Mouse (Mus musculus) NIH3T3 (cell line): ENCODE measurements around the gene Ccnf.

ENCODE experiments used
- DNase-seq: peaks from one replicate; pipeline ENCODE4 v3.0.0-alpha.2; 2012; ENCODE audit warnings: low read depth

Ccnf gene

DNA sequence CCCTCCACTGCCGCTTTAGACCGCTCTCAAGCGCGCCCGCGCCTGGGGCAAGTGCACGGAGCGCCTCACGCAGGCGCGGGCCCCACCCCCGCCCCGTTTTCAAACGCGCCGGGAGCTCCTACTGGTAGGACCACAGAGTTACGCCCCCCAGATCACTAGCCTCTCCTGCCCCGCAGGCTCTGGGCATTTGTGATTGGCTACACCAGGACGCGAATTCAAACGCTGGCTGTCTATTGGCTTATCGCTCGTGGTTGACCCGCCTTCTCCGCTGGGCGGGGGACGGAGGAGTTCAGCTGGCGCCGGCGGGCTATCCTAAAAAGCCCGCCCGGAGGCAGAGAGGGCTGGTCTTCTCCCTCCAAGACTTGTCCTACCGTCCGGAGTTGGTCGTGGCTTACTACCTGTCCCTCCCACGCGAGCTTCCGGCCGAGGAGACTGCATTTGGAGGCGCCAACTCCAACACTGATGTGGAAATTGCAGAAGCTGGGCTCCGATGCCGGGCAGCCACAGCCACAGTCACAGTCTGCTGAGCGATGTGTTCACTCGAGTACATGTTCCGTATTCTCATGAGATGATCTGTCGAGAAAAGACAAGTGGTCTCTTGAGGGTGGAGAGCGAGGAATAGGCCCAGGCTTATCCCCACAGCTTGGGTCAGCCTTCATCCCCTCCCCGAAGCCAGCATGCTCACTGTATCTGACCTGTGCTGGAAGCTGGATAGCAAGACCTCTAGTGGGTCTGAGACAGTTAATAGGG lies at the start of gene Ccnf:
Gene Ccnf (minus strand): TSS at position 165 of the 750 bp plus-strand sequence.
- DNase-seq, result peak; percentile 98

GRCm38 (mm10) chr17:24300651-24301050 lies 49.4 kb upstream of the Ccnf start:
- DNase-seq, result no peak

- DNase-seq, result no peak
These were observed 38.1 kb upstream of the Ccnf start for GRCm38 (mm10) chr17:24289338-24289737.

GRCm38 (mm10) chr17:24288477-24288876 lies 37.2 kb upstream of the Ccnf start:
- no peak for DNase-seq

DNA sequence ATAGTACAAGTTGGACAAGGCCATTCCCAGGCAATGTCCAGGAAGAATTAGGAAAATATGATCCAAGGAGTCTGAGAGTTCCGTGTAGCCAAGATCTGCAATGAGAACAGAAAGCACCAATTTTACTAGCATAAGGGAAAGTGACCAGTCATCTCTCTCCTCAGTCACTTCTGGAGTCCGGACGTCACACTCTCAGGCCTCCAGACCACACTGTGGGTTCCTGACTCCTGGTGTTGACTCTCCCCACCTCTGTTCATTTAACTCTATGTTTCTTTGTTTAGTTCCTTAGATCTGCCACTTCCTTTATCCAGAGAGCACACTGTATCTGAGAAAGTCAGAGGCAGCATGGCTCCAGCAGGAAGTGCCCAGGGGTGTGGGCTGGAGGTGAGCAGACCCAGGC lies 34.4 kb upstream of the Ccnf start:
- no peak for DNase-seq

DNA sequence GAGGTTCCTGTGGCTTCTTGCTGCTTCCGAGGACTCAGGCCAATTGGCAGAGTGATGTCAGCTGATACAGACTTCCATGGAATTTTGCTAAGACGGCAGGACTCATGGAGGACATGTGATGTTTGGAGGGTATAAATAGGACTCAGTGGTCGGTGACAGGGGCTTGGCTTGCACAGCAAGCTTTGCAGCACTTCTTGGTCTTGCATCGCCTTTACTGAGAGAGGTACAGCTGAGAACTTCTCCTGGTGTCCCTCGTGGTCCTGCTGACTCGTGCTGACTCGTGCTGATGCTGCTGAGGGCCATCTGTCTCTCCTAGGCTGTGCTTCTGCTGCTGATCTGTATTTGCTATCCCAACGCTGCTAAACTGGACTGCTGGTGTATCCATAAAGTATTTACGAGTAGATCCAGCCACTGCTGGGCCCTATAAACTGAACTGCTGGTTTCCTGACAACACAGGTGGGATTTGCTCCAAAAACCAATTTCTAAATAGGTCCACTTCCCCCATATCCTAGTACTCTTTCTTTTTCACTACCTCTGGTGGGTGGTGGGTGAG lies 32.1 kb upstream of the Ccnf start:
- DNase-seq, result no peak

- DNase-seq, result peak; percentile 32
These were observed 31.4 kb upstream of the Ccnf start for GRCm38 (mm10) chr17:24282637-24283036.

- DNase-seq, result no peak
These were observed 28.6 kb upstream of the Ccnf start for GRCm38 (mm10) chr17:24279907-24280306.

- no peak for DNase-seq
These were observed 15.8 kb upstream of the Ccnf start for GRCm38 (mm10) chr17:24267133-24267532.

DNA sequence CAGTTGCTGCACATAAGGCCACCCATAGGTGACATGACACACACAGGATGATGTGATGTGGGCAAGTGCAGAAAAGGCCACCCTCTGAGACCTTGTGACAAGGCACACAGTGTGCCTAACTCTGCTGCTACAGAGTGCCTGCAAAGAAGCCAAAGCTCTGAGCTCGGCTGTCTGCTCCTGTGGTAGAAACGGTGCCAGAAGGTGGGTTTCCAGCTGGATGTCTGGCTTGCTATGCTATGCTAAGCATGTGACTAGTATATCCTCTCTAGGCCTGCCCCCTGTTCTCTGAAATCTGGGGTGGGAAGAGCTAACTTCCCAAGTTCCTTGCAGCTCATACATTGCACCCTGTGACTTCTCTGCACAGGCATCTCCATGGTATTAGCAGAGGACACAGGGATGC lies 13.5 kb upstream of the Ccnf start:
- DNase-seq, result no peak

DNA sequence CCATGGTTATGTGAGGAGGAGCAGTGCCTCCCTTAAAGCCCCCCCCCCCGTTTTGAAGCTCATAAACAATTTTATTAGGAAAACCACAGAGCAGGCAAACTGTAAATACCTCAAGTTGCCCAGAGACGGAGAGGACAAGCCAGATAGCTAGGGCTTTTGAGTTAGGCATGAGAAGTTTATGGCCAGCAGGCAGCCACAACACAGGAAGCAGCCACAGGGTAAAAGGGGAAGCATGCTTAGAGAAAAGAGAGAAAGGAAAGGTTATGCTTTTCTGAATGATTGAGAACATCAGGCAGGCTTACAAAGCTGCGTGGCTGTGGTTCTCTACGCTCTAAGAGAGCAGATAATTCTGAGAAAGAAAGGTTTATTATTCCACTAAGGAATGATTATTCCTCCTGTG lies 9.2 kb upstream of the Ccnf start:
- no peak for DNase-seq

- no peak for DNase-seq
These were observed 8.4 kb upstream of the Ccnf start for GRCm38 (mm10) chr17:24259702-24260101.

DNA sequence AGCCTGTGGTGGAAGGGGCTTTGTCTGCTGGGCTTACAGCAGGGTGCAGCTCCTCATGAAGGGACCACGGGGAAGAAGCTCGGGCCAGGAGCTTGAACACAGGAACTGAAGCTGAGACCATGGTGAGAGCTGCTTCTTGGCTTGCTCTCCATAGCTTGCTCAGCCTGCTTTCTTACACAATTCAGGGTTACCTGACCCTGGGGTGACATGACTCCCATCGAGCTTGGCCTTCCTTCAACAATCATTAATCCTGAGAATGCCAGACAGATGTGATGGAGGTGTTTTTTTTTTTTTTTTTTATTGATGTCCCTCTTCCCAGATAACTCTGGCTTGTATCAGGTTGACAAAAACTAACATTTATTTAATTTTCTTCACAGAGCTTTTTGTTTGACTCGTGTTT lies 7.7 kb upstream of the Ccnf start:
- peak; percentile 48 for DNase-seq

- DNase-seq, result no peak
These were observed 1.0 kb upstream of the Ccnf start for GRCm38 (mm10) chr17:24252329-24252728.

- no peak for DNase-seq
These were observed 330 bp downstream of the Ccnf start for GRCm38 (mm10) chr17:24250988-24251319.

DNA sequence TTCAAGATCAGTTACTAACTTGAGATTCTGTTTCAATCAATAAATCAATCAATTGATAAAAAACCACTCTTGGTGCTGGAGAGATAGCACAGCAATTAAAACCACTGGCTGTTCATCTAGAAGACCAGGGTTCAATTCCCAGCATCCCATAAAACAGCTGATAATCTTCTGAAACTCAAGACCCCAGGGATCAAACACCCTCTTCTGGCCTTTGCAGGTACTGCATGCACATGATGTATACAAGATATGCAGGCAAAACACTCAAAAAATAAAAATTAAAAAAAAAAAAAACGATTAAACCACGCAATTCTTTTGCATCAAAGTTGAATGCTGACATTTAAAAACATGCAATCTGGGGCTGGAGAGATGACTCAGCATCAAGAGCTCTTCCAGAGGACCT lies 2.6 kb downstream of the Ccnf start:
- peak; percentile 53 for DNase-seq

DNA sequence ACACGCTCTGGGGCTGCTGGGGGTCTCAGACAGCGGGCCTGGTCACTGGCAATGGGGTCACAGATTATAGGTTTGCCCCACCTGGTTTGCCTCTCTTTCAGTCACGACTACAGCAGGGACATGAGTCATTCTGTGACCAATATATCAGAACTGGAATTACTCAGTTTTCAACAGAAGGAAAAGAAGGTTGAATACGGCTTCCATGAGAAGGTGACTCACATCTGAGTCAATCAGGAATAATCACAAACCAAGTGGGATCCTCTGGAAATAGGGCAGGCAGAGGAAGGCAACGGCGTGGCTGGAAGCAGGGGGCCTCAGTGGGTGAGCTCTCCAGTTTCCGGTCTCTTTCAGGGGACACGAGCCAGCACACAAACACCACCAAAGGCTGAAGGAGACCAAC lies 7.2 kb downstream of the Ccnf start:
- DNase-seq, result peak; percentile 84

GRCm38 (mm10) chr17:24243311-24243969 lies 7.8 kb downstream of the Ccnf start:
- DNase-seq, result peak; percentile 54

- DNase-seq, result no peak
These were observed 14.4 kb downstream of the Ccnf start for GRCm38 (mm10) chr17:24236921-24237320.

GRCm38 (mm10) chr17:24236479-24236878 lies 14.8 kb downstream of the Ccnf start:
- DNase-seq, result no peak

DNA sequence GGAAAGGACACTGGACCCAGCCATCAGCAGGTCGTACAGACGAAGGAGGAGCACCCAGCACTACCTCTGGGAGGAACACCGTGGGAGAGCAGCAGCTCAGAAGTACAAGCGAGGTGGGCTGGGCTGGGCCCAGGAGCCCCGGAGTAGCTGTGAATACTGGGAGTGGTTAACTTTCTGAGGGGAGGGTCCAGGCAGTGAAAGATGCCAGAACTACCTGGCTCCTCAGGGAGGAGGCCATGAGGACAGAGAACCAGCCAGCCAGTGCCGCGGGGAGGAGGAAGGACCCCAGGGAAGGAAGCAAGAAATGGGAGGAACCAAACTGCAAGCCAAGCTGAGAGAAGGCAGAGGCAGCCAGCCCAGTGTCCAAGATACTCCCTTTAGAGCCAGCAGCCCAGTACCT lies 23.3 kb downstream of the Ccnf start:
- no peak for DNase-seq

DNA sequence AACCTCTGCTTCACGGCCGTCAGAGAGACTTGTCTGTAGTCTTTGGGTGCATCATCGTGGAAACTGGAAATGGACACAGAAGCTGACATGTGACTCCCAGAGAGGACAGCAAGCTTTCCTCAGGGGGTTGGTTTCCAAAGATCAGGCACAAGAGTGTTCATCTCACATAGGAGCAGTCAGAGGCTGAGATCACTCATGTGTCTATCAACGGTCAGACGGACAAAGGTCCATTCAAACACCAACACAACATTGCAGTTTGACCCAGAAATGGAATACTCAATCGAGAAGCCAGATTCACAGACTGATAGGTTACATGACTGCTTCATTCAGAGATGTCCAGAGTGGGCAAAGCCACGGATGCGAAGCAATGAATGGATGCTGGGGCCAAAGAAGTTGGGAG lies 24.6 kb downstream of the Ccnf start:
- no peak for DNase-seq

DNA sequence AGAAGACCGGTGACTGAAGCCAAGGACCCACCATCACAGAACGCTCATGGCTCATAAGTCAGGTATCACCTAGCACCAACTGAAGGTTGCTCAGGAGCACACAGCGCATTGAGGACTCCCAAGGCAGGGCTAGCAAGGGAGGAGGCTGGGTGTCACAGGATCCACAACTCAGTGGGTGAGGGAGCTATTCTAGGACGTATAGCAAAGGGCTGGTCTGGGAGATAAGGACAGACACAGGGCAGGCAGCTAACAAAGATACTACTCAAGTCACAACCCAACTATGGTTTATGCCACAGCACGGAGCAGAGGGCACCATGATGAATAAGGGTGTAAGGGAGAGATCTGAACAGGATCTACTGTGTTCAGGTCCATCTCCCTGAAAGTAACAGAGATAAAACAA lies 25.4 kb downstream of the Ccnf start:
- no peak for DNase-seq

DNA sequence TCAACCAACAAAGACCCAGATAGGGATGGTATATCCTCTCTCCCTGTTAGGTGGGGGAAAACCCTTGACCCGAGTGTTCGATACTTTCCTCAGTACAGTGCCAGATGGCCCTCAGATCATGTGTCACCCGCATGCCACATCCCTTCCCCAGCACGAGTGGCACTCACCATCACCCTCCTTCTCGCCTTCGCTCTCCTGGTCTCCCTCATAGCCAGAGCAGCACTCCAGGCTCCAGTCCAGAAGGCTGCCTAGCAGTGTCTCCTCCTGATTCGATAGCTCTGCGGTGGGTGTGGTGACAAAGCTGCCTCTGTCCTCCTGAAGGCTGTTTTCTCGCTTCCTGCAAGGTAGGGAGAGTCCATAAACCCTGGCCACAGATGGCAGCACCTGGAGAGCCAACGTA lies 26.5 kb downstream of the Ccnf start:
- no peak for DNase-seq
